Mouse (Mus musculus): ENCODE measurements around the gene Efl1.

DNA sequence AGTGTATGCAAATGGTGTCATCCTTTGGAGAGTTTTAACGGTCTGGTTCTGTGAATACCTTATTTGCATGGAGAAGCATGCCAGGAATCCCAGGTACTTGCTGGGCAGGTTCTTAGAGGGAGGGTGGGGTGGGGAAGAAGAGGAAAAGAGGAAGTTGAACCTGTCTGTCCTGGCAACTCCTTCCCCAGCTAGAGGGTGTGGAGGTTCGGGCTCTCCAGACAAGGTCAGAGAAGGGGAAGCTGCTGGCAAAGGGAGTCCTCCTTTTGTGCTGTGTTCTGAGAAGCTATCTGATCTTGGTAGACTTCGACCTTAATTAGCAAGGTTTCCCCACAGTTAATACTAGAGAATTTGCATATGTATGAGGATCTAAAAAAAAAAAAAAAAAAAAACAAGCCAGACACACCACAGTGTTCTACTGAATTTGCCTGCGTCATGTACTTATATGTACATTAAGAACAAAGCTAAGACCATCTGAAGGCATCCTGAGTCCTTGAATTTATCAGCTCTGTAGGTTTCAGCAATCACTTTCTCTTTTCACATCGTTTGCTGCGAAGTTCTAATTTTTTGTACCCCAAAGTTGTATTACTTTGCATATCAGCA is 137.0 kb downstream of the Efl1 start:
- no peak for TF ChIP-seq CTCF (IDR thresholded peaks at IDR 0.05; ENCODE audit: control insufficient read depth, insufficient read depth, low read length)
- no peak for TF ChIP-seq POLR2A (IDR thresholded peaks at IDR 0.05; ENCODE audit: borderline replicate concordance, control insufficient read depth, low read depth, low read length)

Measured in bone marrow, adult 2 months (tissue).